Mouse (Mus musculus) WW6 (cell line): ENCODE measurements around the gene Nsun2.

Experiments
- DNase-seq: peaks from one replicate; pipeline ENCODE4 v3.0.0-alpha.2; 2013; ENCODE audit warnings: low read depth, low spot score

Nsun2 gene

DNA sequence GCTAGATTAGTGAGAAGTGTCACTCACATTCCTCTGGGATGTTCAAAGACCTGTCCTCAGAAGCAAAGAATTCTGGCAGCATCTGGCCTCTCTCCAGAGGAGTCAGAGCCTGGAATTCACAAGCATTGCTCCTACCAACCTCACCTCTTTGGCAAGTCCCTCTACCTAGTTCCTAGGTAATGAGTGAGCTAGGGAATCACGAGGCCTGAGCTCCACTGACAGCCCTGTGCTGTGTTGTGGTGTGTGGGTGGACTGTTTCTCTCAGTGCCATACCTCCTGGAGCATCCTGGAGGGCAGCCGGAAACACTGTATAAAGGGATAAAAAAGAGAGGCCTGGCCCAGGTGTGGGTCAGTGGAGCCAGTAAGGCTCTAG is 9.4 kb upstream of the Nsun2 start:
- DNase-seq, result no peak

DNA sequence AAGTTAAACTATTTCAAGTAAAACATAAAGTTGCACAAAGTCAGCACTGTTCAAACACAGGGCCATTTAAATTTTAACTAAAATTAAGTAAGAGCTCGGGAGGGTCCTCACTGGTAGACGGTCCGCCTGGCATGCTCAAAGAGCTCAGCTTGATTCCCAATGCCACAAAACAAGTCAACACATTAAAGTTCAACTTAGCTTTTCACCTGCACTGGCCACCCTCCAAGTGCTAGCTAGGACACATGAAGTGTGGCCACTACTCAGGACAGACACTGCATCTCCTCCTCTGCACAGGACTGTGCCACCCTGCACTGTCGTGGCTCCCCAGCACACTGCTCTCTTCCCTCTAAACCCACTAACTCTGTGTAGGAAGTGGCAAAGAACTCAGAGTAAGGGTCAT is 7.7 kb upstream of the Nsun2 start:
- DNase-seq, result no peak

DNA sequence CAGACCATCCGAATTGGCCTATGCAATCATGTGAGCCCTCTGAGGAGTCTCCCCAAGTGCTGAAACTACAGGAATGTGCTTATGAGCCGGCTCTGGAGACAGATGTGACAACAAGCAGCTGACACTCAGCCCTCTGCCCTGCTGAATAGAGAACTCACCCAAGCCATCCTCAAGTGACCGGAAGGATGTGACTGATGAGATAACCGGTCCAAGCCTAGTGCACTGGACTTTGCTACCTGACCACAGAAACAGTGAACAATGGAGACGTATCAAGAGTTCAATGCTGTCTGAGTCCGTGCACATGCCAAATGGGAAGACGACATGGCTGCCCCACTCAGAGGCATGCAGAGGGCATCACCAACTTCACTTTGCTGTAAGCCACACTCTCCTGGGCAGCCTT is 5.0 kb upstream of the Nsun2 start:
- DNase-seq, result no peak

DNA sequence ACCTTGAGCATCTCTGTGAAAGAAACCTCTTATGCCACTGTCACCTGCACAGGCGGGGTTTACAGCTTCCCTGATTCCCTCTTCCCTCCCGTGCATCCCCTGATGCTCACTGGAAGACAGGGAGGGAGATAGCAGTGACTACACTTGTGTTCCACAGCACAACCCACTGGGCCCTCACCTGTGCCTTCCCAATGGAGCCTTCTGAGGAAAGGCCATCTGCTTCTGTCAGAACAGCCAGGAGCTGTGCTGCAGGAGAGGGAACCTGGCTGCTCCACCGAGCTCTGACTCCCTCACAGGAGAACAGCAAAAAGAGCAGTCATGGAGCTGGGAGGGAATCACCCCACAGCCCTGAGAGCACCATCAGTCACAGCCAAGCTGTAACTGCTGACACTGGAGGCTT is 3.4 kb upstream of the Nsun2 start:
- DNase-seq, result no peak

DNA sequence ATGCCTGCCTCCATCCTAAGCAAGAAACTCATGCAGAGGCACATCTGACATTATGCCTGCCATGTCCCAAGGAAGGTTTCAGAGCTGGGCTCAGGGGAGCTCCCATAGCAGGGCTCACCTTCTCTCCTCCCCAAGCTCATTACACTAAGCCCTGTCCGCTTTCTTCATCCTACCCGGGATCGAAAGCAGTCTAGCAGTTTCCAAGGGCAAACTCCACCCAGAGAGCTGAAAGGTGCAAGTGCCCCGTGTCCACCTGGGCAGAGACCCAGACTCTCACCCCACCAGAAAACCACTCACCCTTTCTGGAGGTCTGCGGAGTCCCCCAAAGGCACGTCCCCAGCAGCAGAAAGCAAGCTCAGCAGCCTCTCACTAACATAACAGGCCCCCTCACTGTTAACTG is 2.6 kb upstream of the Nsun2 start:
- DNase-seq, result no peak

DNA sequence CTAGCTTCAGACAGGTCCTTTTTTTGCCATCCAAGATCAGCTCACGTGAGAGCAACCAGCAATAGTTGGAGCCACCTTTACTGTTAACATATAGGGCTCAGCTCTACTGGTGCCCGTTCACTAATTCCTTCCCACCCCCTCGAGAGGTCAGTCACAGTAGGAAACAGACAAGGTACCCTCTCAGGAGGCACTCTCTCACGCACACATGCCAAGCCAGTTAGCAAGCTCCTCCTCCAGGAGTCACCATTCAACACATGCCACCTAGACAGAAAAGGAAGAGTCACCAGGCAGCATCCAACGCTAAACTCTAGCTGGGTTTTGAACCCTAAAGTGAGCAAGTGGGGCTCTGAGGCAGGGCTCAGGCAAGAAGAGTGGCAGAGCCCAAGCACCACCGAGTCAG is 2.1 kb upstream of the Nsun2 start:
- DNase-seq, result no peak

DNA sequence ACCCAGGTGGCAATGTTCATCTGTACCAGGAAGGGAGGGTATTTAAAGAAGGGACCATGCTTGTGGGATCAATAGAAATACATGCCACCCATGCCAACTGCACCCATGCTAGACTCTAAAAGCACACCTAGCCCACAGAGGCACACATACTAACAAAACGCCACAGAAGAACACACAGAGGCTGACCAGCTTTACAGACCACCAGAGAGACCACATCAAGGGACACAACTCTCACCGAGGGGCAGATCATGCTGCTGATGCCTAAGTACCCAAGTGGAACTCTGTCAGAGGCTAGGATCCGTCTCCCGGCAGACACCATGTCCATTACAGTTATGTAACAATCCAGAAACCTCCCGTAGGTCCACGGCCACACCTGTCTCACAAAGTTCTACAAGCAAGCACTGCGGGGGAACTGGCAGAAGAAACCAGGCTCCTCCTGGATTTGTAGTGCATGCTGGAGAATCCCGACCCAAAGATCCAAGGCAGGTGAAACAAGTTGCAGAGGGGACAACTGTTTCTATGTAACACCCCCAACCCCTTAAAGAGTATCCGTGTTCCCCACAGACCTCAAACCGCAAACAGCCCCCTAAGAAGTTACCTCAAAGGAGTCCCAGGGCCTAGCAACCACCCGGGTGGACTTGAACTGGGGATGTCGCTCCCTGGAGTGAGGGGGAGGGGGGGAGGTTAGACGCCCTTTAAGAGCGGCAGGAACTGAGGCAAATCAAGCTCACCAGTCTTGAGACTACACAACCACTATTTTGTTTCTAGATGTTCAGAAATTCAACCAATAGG is 1.2 kb upstream of the Nsun2 start:
- no peak for DNase-seq

DNA sequence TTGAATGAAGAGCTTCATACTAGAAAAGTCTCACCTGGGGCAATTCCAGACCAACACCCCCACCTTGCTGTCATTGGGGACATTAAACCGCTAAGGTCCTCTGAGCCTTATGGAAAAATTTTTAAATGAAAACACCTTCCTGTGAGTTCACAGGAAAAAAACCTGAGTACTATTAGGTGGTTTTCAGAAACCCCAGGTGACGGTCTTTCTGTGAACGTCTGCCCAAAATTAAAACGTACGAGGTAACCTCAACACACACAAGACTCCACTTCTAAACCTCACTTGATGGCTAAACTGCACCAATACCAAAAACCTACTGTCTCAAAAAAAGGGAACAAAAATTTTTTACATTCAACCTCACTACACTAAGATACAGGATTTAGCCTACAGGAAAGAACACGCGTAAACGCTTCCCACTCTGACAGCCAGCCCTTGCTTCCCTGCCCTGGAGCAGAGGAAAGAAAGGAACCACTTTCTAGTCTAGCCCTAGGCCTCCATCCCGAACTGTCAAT is 597 bp upstream of the Nsun2 start:
- DNase-seq, result no peak

DNA sequence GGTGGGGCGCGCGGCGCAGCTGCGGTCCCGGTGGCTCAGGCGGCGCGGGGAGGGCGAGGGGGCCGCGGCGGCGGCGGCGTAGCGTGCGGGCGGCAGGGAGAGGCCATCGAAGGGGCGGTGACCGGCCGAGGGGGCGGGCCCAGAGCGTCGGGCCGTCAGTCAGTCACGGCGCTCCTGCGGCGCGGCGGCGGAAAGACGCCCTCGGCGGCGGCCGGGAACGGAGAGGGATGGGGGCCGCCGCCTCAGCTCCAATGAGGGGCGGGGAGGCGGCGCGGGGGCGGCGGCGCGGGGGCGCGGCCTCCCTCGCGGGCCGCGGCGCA is 748 bp downstream of the Nsun2 start, which contains the start of gene Tent4a:
Gene Tent4a, minus strand, starts transcription at position 284 of the 320 bp plus-strand sequence.
- DNase-seq, result no peak

DNA sequence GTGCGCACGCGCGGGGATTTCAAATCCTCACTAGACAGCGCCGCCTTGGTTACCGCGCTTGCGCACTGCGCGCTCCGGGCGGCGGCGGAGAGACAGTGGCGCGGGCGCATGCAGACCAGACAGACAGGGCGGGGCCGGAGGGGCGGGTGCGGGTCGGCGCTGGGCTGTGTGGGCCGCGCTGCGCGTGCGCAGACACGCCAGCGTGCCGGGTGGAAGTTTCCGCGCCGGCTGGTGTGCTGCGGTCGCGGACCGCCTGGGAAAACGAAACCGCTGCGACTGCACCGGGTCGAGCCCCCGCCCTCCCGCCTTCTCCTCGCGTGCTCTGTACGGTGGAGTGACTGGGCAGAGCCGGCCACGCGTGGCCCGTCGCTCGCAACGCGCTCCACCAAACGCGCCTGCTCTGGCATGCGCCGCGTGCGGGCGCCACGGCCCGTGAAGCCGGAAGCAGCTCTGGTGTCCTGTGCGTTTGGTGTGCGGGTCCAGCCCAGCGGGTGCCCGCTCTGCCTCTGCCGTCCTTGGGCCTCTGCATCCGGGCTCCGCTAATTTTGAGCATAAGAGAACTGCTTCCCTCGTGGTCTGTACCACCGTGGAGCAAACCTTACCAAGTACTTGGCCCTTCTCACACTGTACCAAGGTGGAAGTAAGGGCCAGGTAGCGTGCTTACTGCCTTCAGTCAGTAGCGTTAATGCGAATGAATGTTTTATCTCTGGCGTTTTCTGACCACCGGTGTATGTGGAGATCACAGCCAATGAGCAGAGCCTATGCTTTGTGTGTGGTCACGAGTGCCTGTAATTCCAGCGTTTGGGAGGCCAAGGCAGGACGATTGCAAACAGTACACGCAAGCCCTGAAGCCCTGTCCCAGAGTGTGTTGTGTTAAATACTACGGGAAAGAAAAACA is 1.4 kb downstream of the Nsun2 start:
- DNase-seq, result peak; percentile 90

DNA sequence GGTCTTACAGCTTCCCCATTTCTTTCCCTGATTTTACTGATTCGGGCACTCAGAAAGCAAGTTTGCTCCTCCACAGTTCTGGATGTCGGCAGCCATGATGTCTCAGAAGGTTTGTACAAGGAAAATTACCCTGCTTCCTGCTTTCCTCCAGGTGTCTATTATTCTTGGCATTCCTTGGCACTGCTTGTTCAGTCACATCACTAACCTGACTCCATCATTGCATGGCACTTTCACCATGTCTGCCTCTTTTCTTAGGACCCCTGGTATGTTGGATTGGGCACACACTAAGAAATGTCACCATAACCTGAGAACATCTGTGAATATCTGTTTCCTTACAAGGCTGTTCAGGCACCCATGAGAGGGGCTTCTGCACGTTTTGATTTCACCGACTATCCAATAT is 2.5 kb downstream of the Nsun2 start:
- no peak for DNase-seq

DNA sequence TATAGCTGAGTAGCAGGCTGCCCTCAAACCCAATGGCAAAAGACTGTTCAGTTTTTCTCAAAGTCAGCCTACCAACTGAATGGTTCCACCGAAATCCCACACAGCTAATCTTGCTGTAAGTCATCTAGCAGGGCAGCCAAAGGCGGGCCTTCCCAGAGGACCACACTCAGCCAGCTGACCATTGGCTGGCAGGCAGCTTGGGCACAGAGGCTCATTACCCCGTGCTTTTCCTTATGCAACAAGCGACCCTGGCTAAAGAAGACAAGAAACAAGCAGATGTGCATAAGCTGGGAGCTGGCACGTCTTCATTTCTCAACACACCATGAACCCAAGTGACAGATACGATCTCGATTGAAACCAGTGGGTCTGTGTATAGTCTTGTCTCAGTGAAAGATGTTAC is 3.8 kb downstream of the Nsun2 start:
- no peak for DNase-seq

DNA sequence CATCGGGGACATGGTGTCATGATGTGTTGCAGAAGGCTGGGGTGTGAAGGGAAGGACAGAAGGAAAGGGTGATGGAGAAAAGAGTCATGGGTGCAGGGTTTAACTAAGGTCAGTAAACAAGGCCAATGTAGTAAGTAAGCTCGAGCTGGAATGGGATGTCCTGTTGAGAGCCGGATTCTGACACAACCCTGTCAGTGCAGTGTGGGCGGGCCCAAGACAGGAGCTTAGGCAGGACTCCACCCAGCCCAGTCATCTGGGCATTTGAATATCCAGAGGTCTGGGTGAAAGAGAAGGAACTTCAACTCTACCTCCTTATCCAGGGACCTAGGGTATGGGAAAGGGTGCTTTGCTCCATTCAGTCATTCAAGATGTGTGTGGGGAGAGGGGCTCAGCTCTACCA is 4.8 kb downstream of the Nsun2 start:
- DNase-seq, result no peak

DNA sequence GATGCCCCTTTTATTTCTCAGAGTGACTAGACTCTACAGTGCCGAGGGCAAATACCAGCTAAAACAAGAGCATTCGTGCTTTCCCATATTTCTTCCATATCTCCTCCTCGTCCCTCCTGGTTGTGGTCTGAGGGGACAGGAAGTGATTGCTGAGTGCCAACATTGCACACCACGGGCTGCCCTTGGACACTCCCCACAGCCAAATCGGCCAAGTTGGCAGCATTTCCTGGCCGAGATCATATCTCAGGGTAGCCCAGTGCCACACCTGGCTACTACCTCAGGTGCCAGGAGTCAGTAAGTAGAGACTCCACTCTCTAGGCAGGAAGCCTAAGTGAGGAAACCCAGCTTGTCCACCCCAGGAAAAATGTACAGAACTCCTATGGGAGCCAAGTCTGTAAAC is 7.7 kb downstream of the Nsun2 start:
- DNase-seq, result no peak

DNA sequence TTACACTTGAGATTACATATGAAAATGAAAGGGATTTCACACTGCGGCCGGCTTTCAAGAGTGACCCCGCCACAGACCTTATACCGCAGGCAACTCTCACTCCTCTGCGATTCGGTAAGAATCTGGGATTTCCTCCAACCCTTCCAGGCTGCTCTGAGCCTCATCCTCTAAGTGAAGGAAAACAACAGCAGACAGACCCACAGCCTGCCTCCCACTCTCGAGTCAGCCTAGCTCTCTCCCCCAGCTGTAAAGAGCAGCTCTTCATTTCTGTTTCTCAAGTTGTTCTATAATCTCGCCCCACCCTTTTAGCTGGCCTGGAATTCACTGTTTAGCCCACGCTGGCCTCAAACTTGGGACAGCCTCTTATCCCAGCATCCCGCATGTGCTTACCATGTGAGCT is 8.2 kb downstream of the Nsun2 start:
- DNase-seq, result no peak

DNA sequence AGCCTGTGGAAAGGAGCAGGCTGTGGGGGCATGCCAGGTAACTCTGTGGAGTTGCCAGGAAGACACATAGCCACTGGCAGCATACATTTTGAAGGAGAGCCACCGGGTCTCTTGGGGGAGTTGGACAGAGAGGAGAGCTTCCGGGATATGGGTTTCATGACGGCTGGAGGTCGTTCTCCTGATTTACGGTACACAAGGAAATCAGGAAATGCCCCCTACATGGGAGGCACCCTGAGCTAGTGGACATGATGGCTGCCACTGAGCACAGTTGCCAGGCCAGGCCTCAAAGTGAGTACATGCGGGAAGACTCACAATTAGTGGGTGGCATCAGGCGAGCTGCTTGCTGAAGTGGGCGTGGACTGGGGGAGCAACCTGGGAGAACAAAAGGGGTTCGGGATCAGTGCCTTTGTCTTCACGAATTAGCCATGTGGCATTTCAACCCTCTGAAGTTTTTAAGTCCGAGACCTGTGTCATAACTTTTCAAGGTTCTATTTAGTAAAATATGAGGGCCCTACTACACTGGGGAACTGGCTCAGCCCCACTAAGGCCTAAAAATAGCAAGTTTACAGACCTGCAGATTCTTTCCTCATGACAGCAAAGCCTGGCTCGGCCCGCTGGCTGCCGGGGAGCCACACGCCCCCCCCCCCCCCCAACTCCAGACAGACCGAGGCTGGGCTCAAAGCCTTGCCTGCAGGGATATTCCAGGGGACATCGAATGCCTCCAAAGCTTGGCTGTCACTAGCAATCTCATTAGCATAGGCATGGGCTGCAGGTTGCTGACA is 9.2 kb downstream of the Nsun2 start:
- no peak for DNase-seq

DNA sequence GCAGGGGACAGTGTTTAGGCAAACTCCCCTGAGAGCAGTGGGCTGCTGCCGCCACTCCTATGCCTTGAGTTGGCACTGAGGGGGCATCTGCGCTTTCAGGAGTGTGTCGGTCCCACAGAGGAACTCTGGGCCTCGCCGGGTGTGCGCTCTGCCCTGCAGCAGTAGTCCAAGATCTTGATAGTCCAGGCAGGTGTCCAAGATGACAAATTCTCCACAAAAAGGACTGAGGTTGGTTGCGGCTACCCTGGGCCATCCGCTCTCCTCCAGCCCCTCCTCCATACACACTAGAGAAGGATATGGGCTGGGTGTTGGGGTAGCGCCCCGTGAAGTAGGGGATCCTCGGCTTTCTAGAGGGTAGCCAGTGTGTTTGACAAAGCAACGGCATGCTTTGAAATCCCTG is 10.0 kb downstream of the Nsun2 start:
- DNase-seq, result no peak

DNA sequence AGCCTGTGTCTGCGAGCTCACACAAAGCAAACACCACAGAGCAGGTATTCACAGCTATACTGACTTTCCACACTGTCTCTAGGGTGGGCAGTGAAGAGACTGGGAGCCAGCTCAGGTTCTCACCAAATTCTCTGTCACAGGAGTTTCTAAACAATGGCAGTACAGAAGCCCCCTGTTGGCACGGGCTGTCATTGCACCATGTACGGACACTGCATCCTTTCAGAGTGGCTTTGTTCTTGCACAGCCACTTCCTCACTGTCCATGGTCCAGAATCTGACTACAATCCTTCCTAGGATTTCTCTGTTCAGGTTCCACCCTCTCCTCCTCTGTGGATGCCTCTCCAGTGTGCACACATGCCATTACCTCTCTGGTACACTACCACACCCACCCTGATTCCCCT is 11.5 kb downstream of the Nsun2 start:
- peak; percentile 50 for DNase-seq

DNA sequence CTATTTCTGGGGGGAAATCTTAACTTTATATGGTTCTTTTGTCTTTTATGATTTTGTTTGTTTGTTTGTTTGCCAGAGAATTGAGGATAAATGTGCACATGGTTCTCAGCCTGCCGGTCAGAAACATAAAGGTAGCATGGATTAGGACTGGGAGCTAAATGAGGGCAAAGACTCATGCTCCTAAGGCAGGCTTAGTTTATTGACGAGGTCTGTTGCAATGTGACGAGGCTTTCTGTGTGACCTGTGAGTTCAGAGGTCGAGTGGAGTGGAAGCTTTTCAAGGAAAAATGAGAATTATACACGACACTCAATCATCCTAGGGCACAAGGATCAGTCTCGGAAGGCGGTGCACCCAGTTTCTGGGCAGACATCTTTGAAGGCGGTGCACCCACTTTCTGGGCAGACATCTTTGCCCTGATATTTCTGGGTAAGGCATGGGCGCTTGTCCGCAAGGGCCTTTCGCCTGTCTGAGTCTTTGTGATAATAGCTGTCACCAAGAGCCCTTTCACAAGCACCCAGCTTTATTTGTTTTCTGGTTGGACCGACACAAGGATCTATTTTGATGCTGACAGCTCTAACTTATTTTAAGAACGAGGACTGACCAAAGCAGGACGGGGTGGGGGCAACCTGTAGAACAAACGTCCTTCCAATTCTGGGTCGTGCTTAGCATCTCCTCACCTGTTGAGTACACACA is 14.1 kb downstream of the Nsun2 start:
- DNase-seq, result no peak

DNA sequence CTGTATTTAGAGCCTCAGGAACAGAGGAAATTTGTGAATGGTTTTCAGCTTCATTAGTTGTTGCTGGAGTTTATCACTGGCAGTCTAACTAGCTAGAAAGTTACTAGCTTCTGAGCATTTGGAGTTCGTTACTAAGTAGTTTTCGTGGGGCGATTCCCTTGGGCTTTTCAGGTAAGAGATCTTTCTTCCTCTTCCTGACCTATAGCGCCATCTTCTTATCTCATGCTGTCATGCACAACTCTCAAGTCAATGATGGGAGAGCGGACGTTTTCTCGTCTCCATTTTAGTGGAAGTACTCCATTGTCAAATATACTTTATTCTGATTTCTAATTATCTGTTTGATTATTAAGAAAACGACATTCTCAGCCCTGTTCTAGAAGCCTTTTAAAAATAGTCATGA is 16.4 kb downstream of the Nsun2 start:
- no peak for DNase-seq

DNA sequence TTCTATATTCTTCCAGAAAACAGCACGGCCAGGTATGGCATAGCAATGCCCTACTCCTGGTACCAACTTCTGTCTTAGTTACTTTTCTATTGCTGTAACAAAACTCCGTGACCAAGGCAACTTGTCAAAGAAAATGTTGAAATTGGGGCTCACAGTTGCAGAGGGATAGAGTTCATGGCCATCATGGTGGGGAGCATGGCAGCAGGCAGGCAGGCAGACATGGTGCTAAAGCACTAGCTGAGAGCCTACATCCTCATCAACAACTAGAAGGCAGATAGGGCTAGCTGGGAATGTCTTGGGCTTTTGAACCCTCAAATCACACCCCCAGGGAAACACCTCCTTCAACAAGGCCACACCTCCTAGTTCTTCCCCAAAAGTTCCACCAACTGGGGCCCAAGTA is 17.3 kb downstream of the Nsun2 start:
- no peak for DNase-seq

DNA sequence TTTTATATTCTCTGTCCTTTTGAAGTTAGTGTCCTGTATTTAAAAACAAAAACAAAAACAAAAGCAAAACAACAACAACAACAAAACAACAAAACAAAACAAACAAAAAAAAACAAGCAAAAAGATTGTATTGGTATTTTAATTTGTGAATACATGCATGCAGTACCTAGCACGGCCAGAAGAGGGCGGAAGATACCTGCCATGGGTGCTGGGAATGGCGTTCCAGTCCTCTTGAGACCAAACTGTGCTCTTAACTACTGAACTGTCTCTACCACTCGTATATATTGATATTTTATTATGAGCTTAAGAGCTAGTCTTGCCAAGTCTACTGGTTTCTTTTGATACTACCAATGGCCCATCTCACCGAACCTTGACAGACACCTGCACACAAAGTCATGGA is 19.5 kb downstream of the Nsun2 start:
- no peak for DNase-seq
